Mouse (Mus musculus) left cerebral cortex, postnatal 14 days (tissue): ENCODE measurements at regions not wholly inside any gene's neighbourhood (a gene's known extent, or its start where the extent isn't known, plus 50 kb on each side); places are given as distances from the start of the nearest gene placed in this dataset.
A peak's percentile ranks its signal among the peaks of the same experiment; 100 is the strongest.

ENCODE experiments used
- DNase-seq, 2 experiments: peaks; one replicate each; pipeline ENCODE4 v3.0.0; 2021 to 2022; ENCODE audit warnings: low spot score in 2 of 2, mixed read lengths in 1 of 2
- intact Hi-C: fragments of 180-260 bp; cut with DNase I; formaldehyde crosslinking; loops from one replicate; pipeline ENCODE4 v1.15.1; 2025

DNA sequence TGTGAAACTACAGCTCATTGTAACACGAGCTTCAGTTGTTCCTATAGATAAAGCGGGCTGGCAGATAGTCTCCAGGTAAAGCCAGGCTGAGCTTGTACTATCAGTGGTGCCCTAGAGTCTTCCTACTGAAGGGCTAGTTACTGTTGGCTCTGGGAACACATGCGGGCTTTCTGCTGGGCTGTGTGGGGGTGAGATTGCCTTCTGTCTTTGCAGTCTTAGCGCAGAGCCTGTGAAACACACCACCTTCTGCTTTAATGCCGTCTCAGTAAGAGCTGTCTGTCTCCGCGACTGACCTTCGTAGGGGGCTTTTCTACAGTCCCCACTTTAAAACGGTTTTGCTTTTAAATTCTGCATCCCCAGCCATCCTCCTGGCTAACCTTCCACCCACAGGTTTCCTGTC, 76.7 kb downstream of the Trim29 start:
- DNase-seq: peak; percentile 17 to 28
- intact Hi-C loops: no loop called here

- no peak for DNase-seq
- intact Hi-C loops: no loop called here
Observed at GRCm38 (mm10) chr9:43389491-43390083, 78.9 kb downstream of the Trim29 start.

- intact Hi-C loops: no loop called here
- DNase-seq: no peak
Observed at GRCm38 (mm10) chr9:43392467-43393064, 81.9 kb downstream of the Trim29 start.

DNA sequence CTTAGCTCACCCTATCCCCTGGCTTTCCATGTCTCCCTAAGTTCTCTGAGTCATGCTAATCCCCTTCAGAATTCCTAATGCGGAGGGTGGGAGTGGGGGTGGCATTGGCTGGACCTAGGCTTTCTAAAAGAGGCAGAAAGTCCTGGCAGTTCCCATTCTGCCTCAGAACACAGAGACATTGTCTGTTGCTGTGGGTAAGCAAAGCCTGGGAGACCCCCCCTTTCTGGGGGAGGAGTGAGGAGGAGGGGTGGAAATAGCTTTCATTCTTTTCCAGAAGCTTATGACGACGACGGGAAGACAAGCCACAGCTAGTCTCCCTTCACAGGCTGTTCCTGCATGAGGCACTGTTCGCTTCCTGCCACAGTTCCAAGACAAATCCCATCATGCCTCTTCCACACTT, 83.6 kb downstream of the Trim29 start:
- intact Hi-C loops: no loop called here
- DNase-seq: peak in 1 of 2 experiments; percentile 21

DNA sequence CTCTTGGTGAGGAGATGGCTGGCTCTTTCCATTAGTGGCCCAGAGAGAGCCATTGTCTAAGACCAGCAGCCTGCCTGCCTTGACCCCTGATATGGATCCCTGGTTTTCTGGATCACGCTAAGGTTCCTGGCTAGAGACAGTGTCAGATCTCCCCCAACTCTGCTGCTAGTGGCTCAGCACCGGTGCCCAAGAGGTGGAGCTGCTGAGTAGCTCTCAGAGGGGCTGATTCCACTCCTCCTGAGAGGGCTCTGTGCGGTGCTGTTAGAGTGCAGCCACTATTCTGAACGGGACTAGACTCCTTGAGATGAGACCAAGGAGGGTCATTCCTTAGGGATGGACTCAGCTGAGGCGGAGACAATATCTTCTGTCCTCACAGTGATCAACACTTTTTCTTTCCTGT, 84.6 kb downstream of the Trim29 start:
- intact Hi-C loops: no loop called here
- peak in 1 of 2 experiments; percentile 12 for DNase-seq

- DNase-seq: no peak
- intact Hi-C loops: no loop called here
Observed at GRCm38 (mm10) chr9:43396566-43396965, 85.9 kb downstream of the Trim29 start.

DNA sequence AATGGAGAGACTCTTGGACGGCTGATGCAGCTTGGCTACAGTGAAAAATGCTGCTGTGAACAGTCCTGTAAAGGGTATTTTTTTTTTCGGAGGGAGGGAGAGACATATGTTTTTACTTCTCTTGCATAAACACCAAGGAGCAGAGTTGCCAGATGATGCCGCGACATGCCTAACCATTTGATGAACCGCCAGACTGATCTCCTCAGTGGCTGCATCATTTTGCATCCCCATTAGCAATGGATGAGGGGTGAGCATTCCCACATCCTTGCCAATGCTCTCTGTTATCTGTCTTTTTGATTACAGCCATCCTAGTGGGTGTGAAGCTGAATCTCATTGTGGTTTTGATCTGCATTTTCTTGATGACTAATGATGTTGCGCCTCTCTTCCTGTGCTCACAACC, 97.8 kb downstream of the Trim29 start:
- DNase-seq: no peak
- intact Hi-C loops: no loop called here

DNA sequence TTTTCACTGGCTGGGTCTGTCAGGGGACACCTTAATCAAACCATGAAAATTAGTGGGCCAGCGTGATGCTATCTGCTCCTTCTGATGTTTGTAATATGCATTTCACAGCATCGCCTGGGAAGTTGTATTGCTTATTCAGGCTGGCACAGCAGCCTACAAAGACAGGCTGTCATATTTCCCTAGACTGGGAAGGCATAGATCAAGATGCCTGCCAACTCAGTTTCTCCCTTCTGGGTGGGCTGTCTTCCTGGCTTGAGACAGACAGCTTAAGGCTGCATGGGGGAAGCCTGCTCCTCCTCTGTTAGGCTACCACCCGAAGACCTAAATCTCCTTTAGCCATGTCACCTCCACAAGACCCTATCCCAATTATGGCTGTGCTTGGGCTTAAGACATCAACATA, 101.8 kb downstream of the Trim29 start:
- DNase-seq: no peak
- intact Hi-C loops: no loop called here

GRCm38 (mm10) chr9:43419993-43420715, 109.5 kb downstream of the Trim29 start:
- intact Hi-C loops: no loop called here
- no peak for DNase-seq

DNA sequence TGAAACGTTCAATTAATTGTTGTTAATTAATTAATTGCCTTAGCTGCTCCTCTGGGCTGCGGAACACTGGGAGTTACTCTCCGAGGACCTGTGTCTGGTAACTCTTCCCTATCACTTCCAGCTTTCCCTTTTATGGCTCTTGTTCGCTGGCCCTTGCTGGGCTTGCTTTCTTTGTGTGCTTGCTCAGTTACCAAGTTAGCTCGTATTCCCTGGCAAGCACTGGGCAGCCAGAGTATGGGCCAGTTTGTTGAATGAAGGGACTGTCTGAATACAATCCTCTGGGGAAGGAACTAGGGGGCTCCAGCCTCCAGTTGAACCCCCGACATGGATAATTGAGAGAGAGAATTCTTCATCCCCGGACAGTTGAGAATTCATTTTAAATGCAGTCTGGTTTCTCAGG, 116.4 kb downstream of the Trim29 start:
- no peak for DNase-seq
- intact Hi-C loops: no loop called here

- intact Hi-C loops: no loop called here
- DNase-seq: no peak
Observed at GRCm38 (mm10) chr9:43433953-43434352, 123.3 kb downstream of the Trim29 start.

- intact Hi-C loops: no loop called here
- DNase-seq: peak in 1 of 2 experiments; percentile 24
Observed at GRCm38 (mm10) chr9:43438476-43438875, 127.8 kb downstream of the Trim29 start.

GRCm38 (mm10) chr9:43440959-43441510, 130.4 kb downstream of the Trim29 start:
- DNase-seq: no peak
- intact Hi-C loops: no loop called here

DNA sequence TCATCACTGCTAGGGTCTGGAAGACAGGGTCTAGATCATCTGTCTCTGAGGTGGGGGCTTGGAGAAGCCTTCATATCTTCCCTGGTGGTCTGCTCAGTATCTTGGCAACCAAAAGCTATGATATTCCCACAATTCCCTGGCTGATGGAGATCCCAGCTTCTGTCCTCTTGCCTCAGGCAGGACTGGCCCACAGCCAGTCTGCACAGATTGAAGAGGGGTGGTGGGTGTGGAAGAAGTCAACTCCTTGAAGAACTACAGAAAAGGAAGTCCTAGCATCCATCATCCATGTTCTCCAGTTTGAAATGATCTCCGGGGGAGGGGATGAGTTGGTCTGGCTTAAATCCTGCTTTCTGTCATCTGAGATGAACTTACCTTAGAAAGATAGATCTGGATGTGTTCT, 134.8 kb downstream of the Trim29 start:
- no peak for DNase-seq
- intact Hi-C loops: no loop called here

DNA sequence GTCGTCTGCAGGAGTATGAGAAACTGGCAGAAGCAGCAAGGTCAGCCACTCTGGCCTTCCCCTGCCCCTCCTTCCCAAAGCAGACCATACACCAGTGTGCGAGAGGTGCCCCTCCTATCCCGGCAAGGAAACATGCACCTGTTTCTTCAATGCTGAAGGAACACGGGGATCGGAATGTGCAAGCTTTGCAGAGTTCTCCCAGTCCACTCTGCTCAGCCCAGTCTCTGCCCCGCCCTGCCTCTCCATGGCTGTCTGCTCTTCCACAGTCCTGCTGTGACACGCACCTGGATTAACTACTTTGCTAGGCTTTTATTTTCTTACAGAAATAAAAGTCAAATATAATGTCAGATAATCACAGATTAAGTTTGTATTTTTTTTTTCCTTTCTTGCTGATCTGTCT, 136.7 kb downstream of the Trim29 start:
- intact Hi-C loops: no loop called here
- DNase-seq: no peak

DNA sequence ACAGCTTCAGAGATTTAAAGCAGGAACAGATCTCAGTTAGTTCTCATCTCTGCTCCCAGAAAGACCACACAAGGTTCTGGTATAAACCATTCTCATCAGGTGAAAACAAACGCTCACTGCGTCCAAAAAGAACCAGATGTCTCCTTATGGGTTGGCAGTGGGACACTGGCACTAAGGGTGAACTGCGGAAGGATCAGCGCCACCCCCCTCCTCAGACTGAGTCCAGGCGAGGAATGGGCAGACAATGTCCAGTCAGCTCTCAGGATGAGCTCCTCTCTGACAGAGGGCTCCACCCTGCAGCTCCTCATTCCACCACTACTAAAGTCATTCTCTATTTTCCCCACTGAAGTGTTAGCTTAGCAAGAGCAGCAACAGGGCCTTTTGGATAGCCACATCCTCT, 138.3 kb downstream of the Trim29 start:
- DNase-seq: no peak
- intact Hi-C loops: no loop called here

DNA sequence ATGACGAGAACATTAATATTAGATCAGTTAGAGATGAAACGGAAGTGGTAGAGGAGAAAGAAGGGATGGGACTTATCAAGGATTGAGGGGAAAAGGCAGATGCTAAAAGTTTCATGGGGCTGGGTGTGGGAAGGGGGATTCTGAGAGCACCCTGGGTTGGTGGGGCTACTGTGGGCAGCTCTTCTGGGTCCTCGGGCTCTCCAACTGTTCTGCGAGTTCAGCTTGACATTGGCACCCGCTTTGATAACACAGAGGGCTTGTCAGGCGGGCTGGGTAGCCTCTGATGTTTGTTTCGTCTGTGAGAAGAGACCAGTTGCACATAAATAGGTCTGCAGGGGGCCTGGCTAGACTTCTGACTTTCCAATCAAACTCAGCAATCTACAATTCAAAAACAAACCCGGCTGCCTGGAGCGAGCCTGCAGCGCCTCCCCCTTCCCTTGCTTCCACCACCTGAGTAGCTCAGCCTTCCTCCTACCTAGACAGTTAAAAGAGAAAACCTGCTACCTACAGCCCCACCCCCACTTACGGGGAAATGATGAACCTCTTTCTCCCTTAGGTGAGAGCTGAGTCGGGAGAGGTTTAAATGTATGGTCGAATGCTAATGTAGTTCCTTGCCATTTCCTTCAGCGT, 143.4 kb downstream of the Trim29 start:
- intact Hi-C loops: no loop called here
- no peak for DNase-seq

- intact Hi-C loops: no loop called here
- DNase-seq: no peak
Observed at GRCm38 (mm10) chr9:43457736-43458135, 147.1 kb downstream of the Trim29 start.

GRCm38 (mm10) chr9:43461131-43461530, 150.5 kb downstream of the Trim29 start:
- no peak for DNase-seq
- intact Hi-C loops: no loop called here

DNA sequence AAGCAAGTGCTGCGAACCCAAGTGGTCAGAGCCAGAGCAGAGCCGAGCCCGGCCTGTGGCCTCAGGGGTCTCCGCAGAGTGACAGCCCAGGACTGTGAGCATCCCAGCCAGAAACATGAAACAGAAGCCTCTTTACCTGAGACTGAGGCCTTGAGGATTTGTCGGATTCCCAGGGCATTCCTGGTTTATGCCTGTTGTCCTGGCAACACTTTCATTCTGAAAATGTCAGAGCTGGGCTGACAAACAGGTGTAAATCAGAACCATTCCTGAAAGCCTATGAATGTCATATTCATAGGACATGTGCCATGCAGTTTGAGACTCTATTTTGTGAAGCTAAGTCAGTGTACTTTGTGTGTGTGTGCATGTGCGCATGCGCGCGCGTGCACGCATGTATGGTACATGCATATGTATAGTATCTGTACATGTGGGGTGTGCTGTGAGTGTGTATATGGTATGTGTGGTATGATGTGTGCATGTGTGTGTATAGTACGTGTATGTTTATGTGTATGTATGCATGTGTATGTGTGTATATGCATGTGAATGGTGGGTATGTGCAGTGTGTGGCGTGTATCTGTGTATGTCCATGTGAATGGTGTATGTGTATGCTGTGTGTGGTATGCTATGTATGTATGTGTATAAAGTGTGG, 152.9 kb downstream of the Trim29 start:
- no peak for DNase-seq
- intact Hi-C loops: no loop called here
